Mouse (Mus musculus) forebrain, embryonic 12.5 days (tissue): ENCODE data around the gene Chrm3. TPM values are rescaled to one million over a fixed set of nuclear protein-coding genes. Genes with fewer than 3 reads are reported as not detected.
"Not testable (repeated sequence)": the region's sequence is repeated elsewhere in the genome, so short reads cannot be mapped to it uniquely, and the experiment has no call there.

Experiments used
- ATAC-seq: fragments of 200-750 bp; cut with Nextera tagmentation; 2 replicates; pipeline ENCODE4 v1.8.0; 2017; ENCODE audit warnings: moderate TSS enrichment; ENCODE audit not compliant: low FRiP score
- H3K27ac ChIP-seq: fragments of 300-500 bp; sonication (generic); 2 replicates; pipeline ENCODE4 v1.5.1; 2016; ENCODE audit warnings: mild to moderate bottlenecking
- H3K27me3 ChIP-seq: fragments of 300-500 bp; sonication (generic); 2 replicates; pipeline ENCODE4 v1.6.1; 2016; ENCODE audit warnings: mild to moderate bottlenecking
- H3K36me3 ChIP-seq: fragments of 300-500 bp; sonication (generic); replicated peaks from 2 replicates; pipeline ENCODE4 v1.6.1; 2016; ENCODE audit warnings: mild to moderate bottlenecking
- H3K4me1 ChIP-seq: fragments of 300-500 bp; sonication (generic); 2 replicates; pipeline ENCODE4 v1.6.1; 2016
- H3K4me2 ChIP-seq: fragments of 300-500 bp; sonication (generic); 2 replicates; pipeline ENCODE4 v1.6.1; 2016; ENCODE audit warnings: mild to moderate bottlenecking, moderate library complexity
- H3K4me3 ChIP-seq: fragments of 300-500 bp; sonication (generic); replicated peaks from 2 replicates; pipeline ENCODE4 v1.5.1; 2016; ENCODE audit warnings: mild to moderate bottlenecking
- H3K9ac ChIP-seq: fragments of 300-500 bp; sonication (generic); 2 replicates; pipeline ENCODE4 v1.6.1; 2016; ENCODE audit warnings: mild to moderate bottlenecking
- H3K9me3 ChIP-seq: fragments of 300-500 bp; sonication (generic); 2 replicates; pipeline ENCODE4 v1.6.1; 2016
- WGBS: fragments of 180-500 bp; shearing (Covaris S2); methylation state at CpG from one replicate; pipeline ENCODE4 v1.1.7; 2016; 5-methylcytosine and 5-hydroxymethylcytosine counted together
- microRNA-seq: library from miRNA; unstranded; fragments of <30 nt; microRNA quantifications from one replicate; pipeline ENCODE4, GENCODE M21; 2017
- polyA plus RNA-seq: library from polyadenylated mRNA; unstranded; fragments of >200 nt; fragmentation: Nextera tagmentation; extraction: Ambion mirVana; gene quantifications from 2 replicates; pipeline ENCODE4 v1.2.1, GENCODE M21; 2016

Gene Chrm3
- polyA plus RNA-seq, 1 experiment from 2014 or later, result 0.59 TPM

DNA sequence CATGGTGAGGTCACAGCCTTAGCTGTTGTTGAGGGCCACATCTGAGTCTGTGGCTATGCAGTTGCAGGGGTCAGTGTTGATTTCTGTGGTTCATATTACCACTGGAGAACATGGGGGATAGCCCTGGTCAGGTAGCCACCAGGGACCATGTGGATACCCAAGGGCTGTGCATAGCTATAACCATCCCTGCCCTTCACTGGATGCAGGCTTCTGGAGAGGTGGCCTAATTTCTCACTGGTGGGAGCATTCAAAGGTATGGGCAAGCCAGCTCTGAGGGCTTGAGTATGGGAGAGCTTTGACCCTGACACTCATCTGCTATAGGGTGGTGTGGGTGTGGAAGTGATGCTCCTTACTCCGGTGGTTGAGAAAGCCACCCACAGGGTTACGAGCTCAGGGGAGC, 494.5 kb downstream of the Chrm3 start:
- ATAC-seq, result no peak
- Histone ChIP-seq H3K27ac (no peak overlapping the region), H3K4me2 (no peak overlapping the region), H3K9ac (no peak overlapping the region), H3K27me3 (no peaks in the 10 kb centered on the region), H3K4me3 (no peak overlapping the region), H3K9me3 (no peaks in the 10 kb centered on the region), H3K4me1 (no peaks in the 10 kb centered on the region), H3K36me3 (no peaks in the 10 kb centered on the region)
- WGBS, result 86% methylated on average over 2 of the region's 2 CpGs

- 65% methylated on average over 3 of the region's 3 CpGs for WGBS
- Histone ChIP-seq H3K4me2 (no peak overlapping the region), H3K9me3 (no peaks in the 10 kb centered on the region), H3K27me3 (no peaks in the 10 kb centered on the region), H3K9ac (no peak overlapping the region), H3K4me1 (no peaks in the 10 kb centered on the region), H3K36me3 (no peaks in the 10 kb centered on the region), H3K4me3 (no peak overlapping the region), H3K27ac (no peak overlapping the region)
- peak; percentile 24; the same call in 1 of the 2 replicates for ATAC-seq
Measured at GRCm38 (mm10) chr13:9847515-9847914, 513.1 kb downstream of the Chrm3 start.

GRCm38 (mm10) chr13:9846543-9847434, 513.9 kb downstream of the Chrm3 start:
- peak; percentile 89 for ATAC-seq
- H3K27ac ChIP-seq, result no peak overlapping the region
- H3K4me2 ChIP-seq, result no peak overlapping the region
- H3K4me3 ChIP-seq, result no peak overlapping the region
- H3K27me3 ChIP-seq, result no peaks in the 10 kb centered on the region
- H3K4me1 ChIP-seq, result no peaks in the 10 kb centered on the region
- no peak overlapping the region for H3K9ac ChIP-seq
- no peaks in the 10 kb centered on the region for H3K36me3 ChIP-seq
- 35% methylated on average over 14 of the region's 14 CpGs for WGBS
- H3K9me3 ChIP-seq, result no peaks in the 10 kb centered on the region

GRCm38 (mm10) chr13:9834146-9834679, 526.4 kb downstream of the Chrm3 start:
- not testable (repeated sequence) for H3K9me3 ChIP-seq, H3K4me1 ChIP-seq, H3K9ac ChIP-seq, H3K36me3 ChIP-seq, H3K4me2 ChIP-seq, H3K4me3 ChIP-seq, H3K27ac ChIP-seq, H3K27me3 ChIP-seq
- ATAC-seq, result peak; percentile 84
- 71% methylated on average over 33 of the region's 33 CpGs for WGBS

DNA sequence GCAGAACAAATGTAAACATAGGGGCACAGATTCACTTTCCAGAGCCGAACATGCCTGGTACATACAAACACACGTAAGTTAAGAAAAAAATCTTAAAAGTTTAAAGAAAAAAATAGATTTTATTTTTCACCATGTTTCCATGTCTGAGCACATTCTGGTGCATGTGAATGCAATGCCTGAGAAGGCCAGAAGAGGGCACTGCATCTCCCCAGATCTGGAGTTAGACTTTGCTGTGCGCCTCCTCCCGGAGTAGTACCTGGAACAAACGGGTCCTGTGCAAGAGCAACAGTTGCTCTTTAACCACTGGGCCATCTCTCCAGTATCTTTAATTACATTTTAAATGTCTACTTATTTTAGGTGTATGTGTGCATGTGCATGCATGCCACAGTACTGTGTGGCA, 534.4 kb downstream of the Chrm3 start:
- no peaks in the 10 kb centered on the region for H3K4me1 ChIP-seq
- H3K9ac ChIP-seq, result no peak overlapping the region
- H3K27ac ChIP-seq, result no peak overlapping the region
- no peak for ATAC-seq
- no peaks in the 10 kb centered on the region for H3K36me3 ChIP-seq
- H3K9me3 ChIP-seq, result no peaks in the 10 kb centered on the region
- WGBS, result 75% methylated on average over 5 of the region's 5 CpGs
- no peak overlapping the region for H3K4me2 ChIP-seq
- H3K27me3 ChIP-seq, result no peaks in the 10 kb centered on the region
- H3K4me3 ChIP-seq, result no peak overlapping the region

Small RNA genes lying within 50 kb of the gene (microRNA-seq; reads per million reads assigned to microRNA genes)
- 1.7 reads per million for gene Gm24187
